Mouse (Mus musculus) kidney, adult 2 months (tissue): ENCODE measurements at regions not wholly inside any gene's neighbourhood (a gene's known extent, or its start where the extent isn't known, plus 50 kb on each side); places are given as distances from the start of the nearest gene placed in this dataset.

ENCODE experiments used
- DNase-seq: peaks from one replicate; pipeline ENCODE4 v3.0.0; 2021
- H3K27ac ChIP-seq: fragments of 200-500 bp; 2 replicates; pipeline ENCODE4 v1.5.1; 2012; ENCODE audit warnings: low read depth, low read length, control low read depth, inconsistent platforms; ENCODE audit not compliant: insufficient read depth
- H3K27me3 ChIP-seq: fragments of 200-500 bp; replicated peaks from 2 replicates; pipeline ENCODE4 v1.6.1; 2012; ENCODE audit warnings: mild to moderate bottlenecking, moderate library complexity, low read length, inconsistent platforms; ENCODE audit not compliant: control insufficient read depth, insufficient read depth
- H3K36me3 ChIP-seq: fragments of 200-500 bp; 2 replicates; pipeline ENCODE4 v1.6.1; 2012; ENCODE audit warnings: mild to moderate bottlenecking, moderate library complexity, low read length, inconsistent platforms; ENCODE audit not compliant: control insufficient read depth, insufficient read depth
- H3K4me1 ChIP-seq: fragments of 200-500 bp; 2 replicates; pipeline ENCODE4 v1.6.1; 2011; ENCODE audit warnings: low read length; ENCODE audit not compliant: control insufficient read depth, insufficient read depth
- H3K4me3 ChIP-seq: fragments of 200-500 bp; 2 replicates; pipeline ENCODE4 v1.5.1; 2011; ENCODE audit warnings: mild to moderate bottlenecking, low read depth, low read length, control low read depth; ENCODE audit not compliant: insufficient read depth
- CTCF ChIP-seq: fragments of 200-500 bp; conservative IDR thresholded peaks from 2 replicates; pipeline ENCODE4 v1.5.1; 2011; ENCODE audit warnings: low read depth, mild to moderate bottlenecking, control low read depth, low read length, moderate library complexity, mixed read lengths; ENCODE audit not compliant: insufficient read depth, insufficient read length
- POLR2A ChIP-seq: fragments of 200-500 bp; IDR thresholded peaks from one replicate; pipeline ENCODE4 v1.6.1; 2011; ENCODE audit warnings: low read depth, low read length, control low read depth
- WGBS: fragments of 180-500 bp; shearing (Covaris S2); methylation state at CpG from one replicate; pipeline ENCODE4 v1.1.7; 2018; 5-methylcytosine and 5-hydroxymethylcytosine counted together

DNA sequence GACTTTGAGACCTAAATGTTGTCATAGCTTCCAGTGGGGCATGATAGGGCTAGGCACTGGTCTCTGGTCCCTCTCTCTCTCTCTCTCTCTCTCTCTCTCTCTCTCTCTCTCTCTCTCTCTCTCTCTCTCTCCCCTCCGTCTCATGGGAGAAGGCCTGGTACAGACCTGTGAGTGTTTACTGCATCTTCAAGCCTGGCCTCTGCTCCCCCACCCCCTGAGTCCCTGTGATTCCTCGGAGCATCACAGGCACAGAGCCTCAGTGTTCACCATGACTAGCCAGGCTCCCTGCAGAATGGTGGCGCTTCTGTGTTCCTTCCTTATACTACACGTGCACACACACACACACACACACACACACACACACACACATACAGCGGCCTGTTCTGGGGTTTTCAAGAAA, 94.6 kb upstream of the Ankrd55 start:
- Histone ChIP-seq H3K4me1 (peaks cover 21% of the 10 kb centered on the region), H3K4me3 (no peak overlapping the region), H3K36me3 (no peaks in the 10 kb centered on the region), H3K27ac (no peak overlapping the region), H3K27me3 (no peaks in the 10 kb centered on the region)
- 85% methylated on average over 5 of the region's 5 CpGs for WGBS
- TF ChIP-seq CTCF (no peak), POLR2A (no peak)
- no peak for DNase-seq

- 93% methylated on average over 5 of the region's 5 CpGs for WGBS
- TF ChIP-seq POLR2A (no peak), CTCF (no peak)
- Histone ChIP-seq H3K27ac (no peak overlapping the region), H3K27me3 (no peaks in the 10 kb centered on the region), H3K4me3 (no peak overlapping the region), H3K36me3 (no peaks in the 10 kb centered on the region), H3K4me1 (peaks cover 11% of the 10 kb centered on the region)
- no peak for DNase-seq
Observed at GRCm38 (mm10) chr13:112194991-112195390, 93.3 kb upstream of the Ankrd55 start.

- Histone ChIP-seq H3K4me1 (0 out of 2 replicates have a peak, but pooled peaks cover 4% of the 10 kb centered on the region), H3K27ac (peak overlapping the region; percentile 36; the same call in 1 of the 2 replicates), H3K27me3 (no peaks in the 10 kb centered on the region), H3K36me3 (no peaks in the 10 kb centered on the region), H3K4me3 (peak overlapping the region; percentile 7; the same call in 1 of the 2 replicates)
- peak; percentile 80 for DNase-seq
- WGBS, result 1% methylated on average over 13 of the region's 13 CpGs
- TF ChIP-seq POLR2A (no peak), CTCF (peak; percentile 66)
Observed at GRCm38 (mm10) chr13:112196789-112197188, 91.5 kb upstream of the Ankrd55 start.

- 94% methylated on average over 8 of the region's 8 CpGs for WGBS
- DNase-seq, result no peak
- Histone ChIP-seq H3K27me3 (no peaks in the 10 kb centered on the region), H3K4me3 (no peak overlapping the region), H3K36me3 (no peaks in the 10 kb centered on the region), H3K27ac (no peak overlapping the region), H3K4me1 (no peaks in the 10 kb centered on the region)
- no peak for TF ChIP-seq CTCF
- TF ChIP-seq POLR2A, result no peak
Observed at GRCm38 (mm10) chr13:112203721-112204120, 84.5 kb upstream of the Ankrd55 start.

DNA sequence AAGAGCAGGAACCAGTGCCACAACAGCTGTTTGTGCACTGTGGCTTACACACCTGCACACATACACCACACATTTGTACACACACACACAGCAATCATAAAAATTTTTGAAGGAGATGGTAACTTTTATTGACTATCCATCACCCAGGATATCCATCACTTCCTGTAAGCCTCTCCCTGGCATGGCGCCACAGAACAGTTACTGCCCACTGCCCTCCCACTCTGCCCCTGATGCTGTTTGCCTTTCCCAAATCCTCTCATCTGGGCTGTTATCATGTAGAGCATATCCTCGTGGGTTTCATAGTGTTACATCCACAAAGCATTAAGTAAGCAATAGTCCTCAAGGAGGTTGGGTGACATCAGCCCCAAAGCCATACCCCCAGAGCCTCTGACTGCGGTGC, 84.0 kb upstream of the Ankrd55 start:
- 73% methylated on average over 3 of the region's 3 CpGs for WGBS
- H3K27ac ChIP-seq, result no peak overlapping the region
- H3K27me3 ChIP-seq, result no peaks in the 10 kb centered on the region
- DNase-seq, result no peak
- H3K4me3 ChIP-seq, result no peak overlapping the region
- no peak for TF ChIP-seq POLR2A
- no peak for TF ChIP-seq CTCF
- no peaks in the 10 kb centered on the region for H3K36me3 ChIP-seq
- no peaks in the 10 kb centered on the region for H3K4me1 ChIP-seq

DNA sequence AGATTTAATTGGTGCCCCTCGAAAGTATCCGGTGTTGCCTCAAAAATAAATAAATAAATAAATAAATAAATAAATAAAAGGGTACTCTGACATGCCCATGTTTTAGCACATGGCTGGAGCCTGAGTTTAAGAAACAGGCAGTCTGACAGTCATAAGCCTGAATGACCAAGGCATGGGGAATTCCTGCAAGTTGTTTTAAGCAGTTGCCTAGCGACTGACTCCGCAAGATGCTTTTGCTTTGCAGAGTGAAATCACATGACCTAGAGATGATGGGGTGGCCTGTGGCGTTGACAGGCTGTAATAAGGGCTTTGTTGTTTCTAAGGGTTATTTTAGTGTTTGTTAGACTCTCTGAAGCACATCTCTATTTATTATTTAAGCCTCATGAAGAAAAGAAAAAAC, 83.4 kb upstream of the Ankrd55 start:
- Histone ChIP-seq H3K36me3 (no peaks in the 10 kb centered on the region), H3K4me3 (no peak overlapping the region), H3K27ac (no peak overlapping the region), H3K4me1 (no peaks in the 10 kb centered on the region), H3K27me3 (no peaks in the 10 kb centered on the region)
- WGBS, result 72% methylated on average over 5 of the region's 5 CpGs
- TF ChIP-seq POLR2A, result no peak
- no peak for TF ChIP-seq CTCF
- DNase-seq, result no peak

- H3K27ac ChIP-seq, result peak overlapping the region; percentile 53; the same call in 1 of the 2 replicates
- TF ChIP-seq POLR2A (no peak), CTCF (no peak)
- DNase-seq, result peak; percentile 56
Observed at GRCm38 (mm10) chr13:112207617-112208235, 80.5 kb upstream of the Ankrd55 start.

DNA sequence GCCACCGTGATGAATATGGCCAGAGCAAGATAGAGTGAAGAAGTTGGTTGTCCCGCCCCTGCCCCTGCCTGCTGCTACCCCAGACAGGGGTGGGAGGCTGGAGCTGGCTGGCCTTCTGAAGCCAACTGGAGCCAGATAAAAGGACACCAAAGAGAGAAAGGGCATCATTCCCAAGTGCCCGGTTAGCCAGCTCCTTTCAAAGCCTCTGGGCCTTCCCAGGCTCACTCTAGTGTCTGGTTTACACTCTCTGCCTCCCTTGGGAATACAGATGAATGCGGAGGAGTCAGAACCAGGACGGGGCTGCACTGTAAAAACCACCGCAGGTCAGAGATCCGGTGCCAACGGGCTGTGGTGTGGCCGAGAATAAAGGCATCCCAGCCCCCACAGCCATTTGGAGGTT, 76.4 kb upstream of the Ankrd55 start:
- TF ChIP-seq CTCF (no peak), POLR2A (no peak)
- 58% methylated on average over 9 of the region's 9 CpGs for WGBS
- H3K36me3 ChIP-seq, result no peaks in the 10 kb centered on the region
- H3K4me3 ChIP-seq, result no peak overlapping the region
- H3K4me1 ChIP-seq, result no peaks in the 10 kb centered on the region
- no peak for DNase-seq
- H3K27ac ChIP-seq, result no peak overlapping the region
- no peaks in the 10 kb centered on the region for H3K27me3 ChIP-seq

More at GRCm38 (mm10) chr13:112207617-112208235, 80.5 kb upstream of the Ankrd55 start:
- 47% methylated on average over 12 of the region's 12 CpGs for WGBS
- Histone ChIP-seq H3K36me3 (no peaks in the 10 kb centered on the region), H3K4me3 (no peak overlapping the region), H3K27me3 (no peaks in the 10 kb centered on the region), H3K4me1 (no peaks in the 10 kb centered on the region)
